Mouse (Mus musculus): ENCODE data around the gene Tmem262. TPM values are rescaled to one million over a fixed set of nuclear protein-coding genes. Genes with fewer than 3 reads are reported as not detected.

The Tmem262 gene
- polyA plus RNA-seq, 2 experiments = 0.20 TPM; not detected in 1

GRCm38 (mm10) chr19:6073889-6074288 lies 5.9 kb upstream of the Tmem262 start:
- Histone ChIP-seq H3K4me3 (replicated peaks; ENCODE audit: low read length) (no peak overlapping the region), H3K9ac (ENCODE audit: low read depth, low read length, severe bottlenecking) (no peak overlapping the region), H3K9me3 (ENCODE audit: control insufficient read depth, low read length) (no peaks in the 10 kb centered on the region), H3K4me1 (ENCODE audit: control insufficient read depth, insufficient read depth, low read length) (peaks cover 3% of the 10 kb centered on the region; the same call in 1 of the 2 replicates), H3K27ac (replicated peaks; ENCODE audit: low read depth, low read length) (no peak overlapping the region), H3K27me3 (ENCODE audit: control insufficient read depth, insufficient read depth, low read length) (no peaks in the 10 kb centered on the region), H3K36me3 (ENCODE audit: control insufficient read depth, insufficient read depth, low read length) (peaks cover 43% of the 10 kb centered on the region), H3K4me2 (replicated peaks; ENCODE audit: low read depth, low read length, severe bottlenecking) (no peak overlapping the region)
- no peak for TF ChIP-seq POLR2A (IDR thresholded peaks at IDR 0.05; ENCODE audit: borderline replicate concordance, extremely low read depth, insufficient read depth, insufficient read length)
- no peak for ATAC-seq (ENCODE audit: low FRiP score, low read depth)
- DNase-seq (ENCODE audit: low spot score) = no peak
- 91% methylated on average over 5 of the region's 5 CpGs for WGBS

GRCm38 (mm10) chr19:6076564-6077393 lies 3.1 kb upstream of the Tmem262 start, which contains the start of gene Vps51:
Gene Vps51 (minus strand): TSS chr19:6077231.
- Histone ChIP-seq H3K4me3 (replicated peaks; ENCODE audit: low read length) (peak within 1 kb of the TSS; percentile 72), H3K27me3 (ENCODE audit: control insufficient read depth, insufficient read depth, low read length) (no peaks in the 10 kb centered on the region), H3K4me1 (ENCODE audit: control insufficient read depth, insufficient read depth, low read length) (peaks cover 3% of the 10 kb centered on the region; the same call in 1 of the 2 replicates), H3K9ac (ENCODE audit: low read depth, low read length, severe bottlenecking) (peak within 1 kb of the TSS; percentile 70), H3K27ac (replicated peaks; ENCODE audit: low read depth, low read length) (peak within 1 kb of the TSS; percentile 73), H3K4me2 (replicated peaks; ENCODE audit: low read depth, low read length, severe bottlenecking) (peak within 1 kb of the TSS; percentile 82), H3K36me3 (ENCODE audit: control insufficient read depth, insufficient read depth, low read length) (peaks cover 38% of the 10 kb centered on the region), H3K9me3 (ENCODE audit: control insufficient read depth, low read length) (no peaks in the 10 kb centered on the region)
- WGBS = 1% methylated on average over 33 of the region's 33 CpGs
- DNase-seq (ENCODE audit: low spot score) = peak; percentile 95
- peak; percentile 88 for ATAC-seq (ENCODE audit: low FRiP score, low read depth)
- no peak for TF ChIP-seq POLR2A (IDR thresholded peaks at IDR 0.05; ENCODE audit: borderline replicate concordance, extremely low read depth, insufficient read depth, insufficient read length)

- H3K27me3 ChIP-seq (ENCODE audit: control insufficient read depth, insufficient read depth, low read length) = no peaks in the 10 kb centered on the region
- DNase-seq (ENCODE audit: low spot score) = no peak
- no peak within 1 kb of the TSS for H3K4me3 ChIP-seq (replicated peaks; ENCODE audit: low read length)
- no peak within 1 kb of the TSS for H3K4me2 ChIP-seq (replicated peaks; ENCODE audit: low read depth, low read length, severe bottlenecking)
- no peak for ATAC-seq (ENCODE audit: low FRiP score, low read depth)
- H3K4me1 ChIP-seq (ENCODE audit: control insufficient read depth, insufficient read depth, low read length) = peaks cover 13% of the 10 kb centered on the region
- no peak within 1 kb of the TSS for H3K9ac ChIP-seq (ENCODE audit: low read depth, low read length, severe bottlenecking)
- no peak for TF ChIP-seq POLR2A (IDR thresholded peaks at IDR 0.05; ENCODE audit: borderline replicate concordance, extremely low read depth, insufficient read depth, insufficient read length)
- no peaks in the 10 kb centered on the region for H3K9me3 ChIP-seq (ENCODE audit: control insufficient read depth, low read length)
- no peak within 1 kb of the TSS for H3K27ac ChIP-seq (replicated peaks; ENCODE audit: low read depth, low read length)
- WGBS = 89% methylated on average over 9 of the region's 9 CpGs
- H3K36me3 ChIP-seq (ENCODE audit: control insufficient read depth, insufficient read depth, low read length) = peaks cover 35% of the 10 kb centered on the region
Measured at GRCm38 (mm10) chr19:6082156-6082555, 2.3 kb downstream of the Tmem262 start, which contains the start of gene Gm28374. Gene Gm28374 (minus strand): TSS chr19:6082256.

DNA sequence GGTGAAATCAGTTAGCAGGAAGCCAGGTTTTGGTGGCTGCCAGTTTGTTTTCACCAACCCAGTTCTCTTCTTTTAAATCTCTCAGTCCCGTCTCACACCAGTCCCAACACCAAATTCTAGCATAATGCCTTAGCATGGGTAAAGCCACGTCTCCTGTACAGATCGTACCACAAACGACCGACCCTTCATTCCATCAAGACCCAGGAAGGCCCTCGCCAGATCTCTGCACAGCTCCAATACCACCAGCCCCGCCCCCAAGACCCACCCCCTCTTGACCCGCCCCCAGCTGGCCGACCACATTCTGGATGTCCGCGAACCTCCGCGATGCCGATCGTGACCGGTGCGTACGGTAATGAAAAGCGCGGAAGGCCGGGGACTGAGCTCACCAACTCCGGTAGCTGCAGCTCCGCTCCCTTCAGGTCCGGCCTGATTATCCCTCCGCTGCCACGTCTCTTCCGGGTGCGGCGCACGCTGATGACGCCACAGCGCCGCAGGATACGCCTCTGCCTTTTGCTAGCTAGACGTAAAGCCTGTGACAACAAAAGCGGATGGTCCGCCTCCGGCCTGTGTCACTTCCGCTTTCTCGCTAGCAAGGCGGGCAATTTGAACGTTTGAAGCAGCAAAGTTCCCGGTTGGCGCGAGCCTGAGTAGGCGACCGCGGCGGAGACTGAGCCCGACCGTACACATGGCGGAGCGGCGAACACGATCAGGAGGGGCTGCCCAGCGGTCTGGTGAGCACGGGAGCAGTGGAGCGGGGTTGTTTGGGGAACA lies 4.8 kb downstream of the Tmem262 start, which contains the start of the genes Zfpl1 and Cdca5:
TSS of gene Zfpl1 (minus strand) at position 479 of the 771 bp plus-strand sequence.
TSS of gene Cdca5 (plus strand) at position 506 of the 771 bp plus-strand sequence.
- H3K4me3 ChIP-seq (replicated peaks; ENCODE audit: low read length) = peak within 1 kb of the TSS; percentile 70
- peak within 1 kb of the TSS; percentile 93 for H3K4me2 ChIP-seq (replicated peaks; ENCODE audit: low read depth, low read length, severe bottlenecking)
- peaks cover 47% of the 10 kb centered on the region for H3K36me3 ChIP-seq (ENCODE audit: control insufficient read depth, insufficient read depth, low read length)
- WGBS = under 1% methylated on average over 58 of the region's 58 CpGs
- peak within 1 kb of the TSS; percentile 76 for H3K9ac ChIP-seq (ENCODE audit: low read depth, low read length, severe bottlenecking)
- H3K27me3 ChIP-seq (ENCODE audit: control insufficient read depth, insufficient read depth, low read length) = no peaks in the 10 kb centered on the region
- no peaks in the 10 kb centered on the region for H3K9me3 ChIP-seq (ENCODE audit: control insufficient read depth, low read length)
- H3K4me1 ChIP-seq (ENCODE audit: control insufficient read depth, insufficient read depth, low read length) = peaks cover 13% of the 10 kb centered on the region
- DNase-seq (ENCODE audit: low spot score) (peak; percentile 98), ATAC-seq (ENCODE audit: low FRiP score, low read depth) (peak; percentile 91)
- H3K27ac ChIP-seq (replicated peaks; ENCODE audit: low read depth, low read length) = peak within 1 kb of the TSS; percentile 78
- TF ChIP-seq POLR2A (IDR thresholded peaks at IDR 0.05; ENCODE audit: borderline replicate concordance, extremely low read depth, insufficient read depth, insufficient read length) = 0 out of 2 replicates have a peak, but pooled peaks have one; percentile 8

- Histone ChIP-seq H3K27ac (replicated peaks; ENCODE audit: low read depth, low read length) (no peak overlapping the region), H3K27me3 (ENCODE audit: control insufficient read depth, insufficient read depth, low read length) (no peaks in the 10 kb centered on the region), H3K9me3 (ENCODE audit: control insufficient read depth, low read length) (no peaks in the 10 kb centered on the region), H3K36me3 (ENCODE audit: control insufficient read depth, insufficient read depth, low read length) (peaks cover 47% of the 10 kb centered on the region), H3K4me1 (ENCODE audit: control insufficient read depth, insufficient read depth, low read length) (peaks cover 13% of the 10 kb centered on the region), H3K4me3 (replicated peaks; ENCODE audit: low read length) (peak overlapping the region; percentile 70), H3K9ac (ENCODE audit: low read depth, low read length, severe bottlenecking) (peak overlapping the region; percentile 76), H3K4me2 (replicated peaks; ENCODE audit: low read depth, low read length, severe bottlenecking) (peak overlapping the region; percentile 85)
- no peak for TF ChIP-seq POLR2A (IDR thresholded peaks at IDR 0.05; ENCODE audit: borderline replicate concordance, extremely low read depth, insufficient read depth, insufficient read length)
- peak; percentile 75 for DNase-seq (ENCODE audit: low spot score)
- under 1% methylated on average over 17 of the region's 17 CpGs for WGBS
- ATAC-seq (ENCODE audit: low FRiP score, low read depth) = peak; percentile 48; the same call in 1 of the 2 replicates
Measured at GRCm38 (mm10) chr19:6085417-6085879, 5.6 kb downstream of the Tmem262 start.

Measured in limb, embryonic 14.5 days (tissue).